Mouse (Mus musculus): ENCODE results near the gene Syne3.

- no peak for TF ChIP-seq MAX (IDR thresholded peaks at IDR 0.05; ENCODE audit: low read length)
- peak in 1 of 3 experiments; percentile 4; a peak in 2 of 6 replicates for TF ChIP-seq CTCF (IDR thresholded peaks at IDR 0.05 in 2 of 3, conservative IDR thresholded peaks at IDR 0.05 in 1 of 3; ENCODE audit: control insufficient read depth in 1 of 3, insufficient read depth in 1 of 3, low read depth in 2 of 3, low read length in 3 of 3, poor library complexity in 1 of 3, severe bottlenecking in 1 of 3)
- no peak for TF ChIP-seq E2F4 (IDR thresholded peaks at IDR 0.05; ENCODE audit: borderline replicate concordance, low read depth, low read length)
- TF ChIP-seq POLR2A (IDR thresholded peaks at IDR 0.05; ENCODE audit: control insufficient read depth in 1 of 2, insufficient read depth in 1 of 2, low read depth in 1 of 2, low read length in 2 of 2, poor library complexity in 1 of 2), result no peak
- TF ChIP-seq UBTF (IDR thresholded peaks at IDR 0.05; ENCODE audit: borderline replicate concordance, insufficient read depth, low read depth, low read length), result no peak
- no peak for TF ChIP-seq SMC3 (IDR thresholded peaks at IDR 0.05; ENCODE audit: low read depth, low read length)
- no peak for TF ChIP-seq ZC3H11A (IDR thresholded peaks at IDR 0.05; ENCODE audit: low read depth, low read length)
Measured at GRCm38 (mm10) chr12:104938935-104939334, 70.7 kb downstream of the Syne3 start.
